Mouse (Mus musculus): ENCODE results near the gene Ndufb4.

GRCm38 (mm10) chr16:37615429-37615828, 38.8 kb downstream of the Ndufb4 start:
- TF ChIP-seq CTCF (IDR thresholded peaks at IDR 0.05; ENCODE audit: extremely low read depth, insufficient read length, insufficient replicate concordance, low read depth, low read length) (no peak), POLR2A (IDR thresholded peaks at IDR 0.05; ENCODE audit: low read depth, low read length) (no peak)
